Mouse (Mus musculus) frontal cortex, postnatal 25 days (tissue): ENCODE measurements around the gene 4930519G04Rik.
"Not testable (repeated sequence)": the region's sequence is repeated elsewhere in the genome, so short reads cannot be mapped to it uniquely, and the experiment has no call there.

Source experiments
- DNase-seq, 2 experiments: peaks; one replicate each; pipeline ENCODE4 v3.0.0; 2022; ENCODE audit warnings: low spot score in 2 of 2

4930519G04Rik gene

GRCm38 (mm10) chr5:114913686-114914085, 60.2 kb downstream of the 4930519G04Rik start:
- no peak for DNase-seq

GRCm38 (mm10) chr5:114914855-114915254, 61.4 kb downstream of the 4930519G04Rik start:
- DNase-seq: no peak

GRCm38 (mm10) chr5:114915854-114916253, 62.4 kb downstream of the 4930519G04Rik start:
- no peak for DNase-seq

GRCm38 (mm10) chr5:114916777-114917176, 63.3 kb downstream of the 4930519G04Rik start:
- no peak for DNase-seq

- DNase-seq: not testable (repeated sequence)
Measured at GRCm38 (mm10) chr5:114917357-114917756, 63.9 kb downstream of the 4930519G04Rik start.

- no peak for DNase-seq
Measured at GRCm38 (mm10) chr5:114921551-114922365, 68.3 kb downstream of the 4930519G04Rik start.

- no peak for DNase-seq
Measured at GRCm38 (mm10) chr5:114922366-114922731, 68.9 kb downstream of the 4930519G04Rik start.

GRCm38 (mm10) chr5:114922998-114923473, 69.6 kb downstream of the 4930519G04Rik start, which contains the start of gene Oasl1:
Gene Oasl1, plus strand, starts transcription at chr5:114923240.
- DNase-seq: no peak

- DNase-seq: no peak
Measured at GRCm38 (mm10) chr5:114926153-114926684, 72.8 kb downstream of the 4930519G04Rik start.

- DNase-seq: no peak
Measured at GRCm38 (mm10) chr5:114926753-114927152, 73.3 kb downstream of the 4930519G04Rik start.

GRCm38 (mm10) chr5:114931626-114932025, 78.2 kb downstream of the 4930519G04Rik start:
- DNase-seq: no peak

GRCm38 (mm10) chr5:114933206-114933605, 79.7 kb downstream of the 4930519G04Rik start:
- DNase-seq: no peak
